Mouse (Mus musculus) ES-Bruce4 (cell line): ENCODE measurements at regions not wholly inside any gene's neighbourhood (a gene's known extent, or its start where the extent isn't known, plus 50 kb on each side); places are given as distances from the start of the nearest gene placed in this dataset.

Experiments
- CTCF ChIP-seq: IDR thresholded peaks from one replicate; pipeline ENCODE4 v1.8.1; 2011; ENCODE audit warnings: low read depth, low read length
- EP300 ChIP-seq: IDR thresholded peaks from 2 replicates; pipeline ENCODE4 v1.6.1; 2011; ENCODE audit warnings: low read depth, low read length; ENCODE audit not compliant: insufficient read depth
- POLR2A ChIP-seq: IDR thresholded peaks from one replicate; pipeline ENCODE4 v1.8.1; 2011; ENCODE audit warnings: low read length; ENCODE audit not compliant: insufficient read depth

- TF ChIP-seq POLR2A = no peak
- TF ChIP-seq CTCF = no peak
- no peak for TF ChIP-seq EP300
Measured at GRCm38 (mm10) chr7:136213057-136213961, 497.1 kb upstream of the Mki67 start.
